In genomic region chr17:84362581-84363286, GRCm38 (mm10) we compare ENCODE assay signal across 10 mouse cellular contexts.
A peak's percentile ranks its signal among the peaks of the same experiment; 100 is the strongest.
DNase-seq lines count a peak whose midpoint lies in the region; ATAC-seq and TF ChIP-seq lines count a peak whose summit lies in the region.
"Had no signal": no experiment of that assay in that cellular context is flagged by ENCODE, and none has a peak within 500 bp of the region (broad histone marks: within the 10 kb centered on the region; RNA-seq: fewer than 3 reads in every experiment).

No protein-coding gene starts in this region.

- H3K9me3 ChIP-seq in heart, postnatal 0 days (replicated peaks; ENCODE audit: control insufficient read depth, low read length) = no peaks in the 10 kb centered on the region
- H3K9me3 ChIP-seq in midbrain, embryonic 12.5 days = no peaks in the 10 kb centered on the region
- no peaks in the 10 kb centered on the region for H3K9me3 ChIP-seq in midbrain, embryonic 11.5 days (ENCODE audit: control insufficient read depth, low read length)
- no peaks in the 10 kb centered on the region for H3K9me3 ChIP-seq in forebrain, embryonic 14.5 days (replicated peaks; ENCODE audit: control insufficient read depth, low read length)
- no peaks in the 10 kb centered on the region for H3K9me3 ChIP-seq in limb, embryonic 13.5 days
- H3K9me3 ChIP-seq: heart, embryonic 15.5 days had no signal

- no peak for DNase-seq in heart, postnatal 0 days (ENCODE audit: low spot score)
- no peak for DNase-seq in heart, postnatal 4 days
- DNase-seq in midbrain, embryonic 11.5 days (ENCODE audit: low spot score, missing footprints) = no peak
- DNase-seq in forebrain, embryonic 14.5 days (ENCODE audit: low spot score) = no peak
- no peak for DNase-seq in layer of hippocampus, adult 18-20 months (ENCODE audit: low spot score in 2 of 2)
- DNase-seq in layer of hippocampus, postnatal 25 days (ENCODE audit: extremely low spot score in 1 of 2, low spot score in 1 of 2) = no peak
- DNase-seq: cerebellum, postnatal 36 days had no signal

- no peaks in the 10 kb centered on the region for H3K27me3 ChIP-seq in heart, postnatal 0 days (ENCODE audit: control insufficient read depth, insufficient read depth, low read length)
- no peaks in the 10 kb centered on the region for H3K27me3 ChIP-seq in midbrain, embryonic 12.5 days
- no peaks in the 10 kb centered on the region for H3K27me3 ChIP-seq in midbrain, embryonic 11.5 days (ENCODE audit: control insufficient read depth, insufficient read depth, low read length)
- H3K27me3 ChIP-seq in forebrain, embryonic 14.5 days (replicated peaks; ENCODE audit: control insufficient read depth, insufficient read depth, low read length) = no peaks in the 10 kb centered on the region
- no peaks in the 10 kb centered on the region for H3K27me3 ChIP-seq in limb, embryonic 13.5 days
- H3K27me3 ChIP-seq: heart, embryonic 15.5 days had no signal

- H3K27ac ChIP-seq in heart, postnatal 0 days (ENCODE audit: low read depth) = peak overlapping the region; percentile 44
- H3K27ac ChIP-seq in midbrain, embryonic 12.5 days (replicated peaks) = peak overlapping the region; percentile 31; the same call in 1 of the 2 replicates
- no peak overlapping the region for H3K27ac ChIP-seq in midbrain, embryonic 11.5 days (ENCODE audit: low read depth, low read length)
- H3K27ac ChIP-seq in forebrain, embryonic 14.5 days (ENCODE audit: low read depth, low read length) = no peak overlapping the region
- peak overlapping the region; percentile 39; the same call in 1 of the 2 replicates for H3K27ac ChIP-seq in limb, embryonic 13.5 days

- H3K4me3 ChIP-seq in heart, postnatal 0 days (ENCODE audit: low read depth, low read length) = no peak overlapping the region
- no peak overlapping the region for H3K4me3 ChIP-seq in midbrain, embryonic 12.5 days
- H3K4me3 ChIP-seq in midbrain, embryonic 11.5 days (ENCODE audit: low read depth, low read length) = no peak overlapping the region
- no peak overlapping the region for H3K4me3 ChIP-seq in forebrain, embryonic 14.5 days (ENCODE audit: low read depth, low read length)
- no peak overlapping the region for H3K4me3 ChIP-seq in limb, embryonic 13.5 days
- H3K4me3 ChIP-seq: heart, embryonic 15.5 days had no signal

- no peak overlapping the region for H3K4me2 ChIP-seq in heart, postnatal 0 days (ENCODE audit: low read depth, low read length)
- no peak overlapping the region for H3K4me2 ChIP-seq in midbrain, embryonic 12.5 days (replicated peaks)
- H3K4me2 ChIP-seq in midbrain, embryonic 11.5 days = no peak overlapping the region
- H3K4me2 ChIP-seq in forebrain, embryonic 14.5 days (ENCODE audit: low read length) = no peak overlapping the region
- H3K4me2 ChIP-seq in limb, embryonic 13.5 days (replicated peaks) = no peak overlapping the region
- H3K4me2 ChIP-seq: heart, embryonic 15.5 days had no signal

- H3K4me1 ChIP-seq in heart, postnatal 0 days (ENCODE audit: control insufficient read depth, insufficient read depth) = peaks cover 10% of the 10 kb centered on the region
- H3K4me1 ChIP-seq in midbrain, embryonic 12.5 days = peaks cover 41% of the 10 kb centered on the region
- H3K4me1 ChIP-seq in midbrain, embryonic 11.5 days (ENCODE audit: control insufficient read depth, insufficient read depth, low read length) = peaks cover 8% of the 10 kb centered on the region; the same call in 1 of the 2 replicates
- peaks cover 31% of the 10 kb centered on the region for H3K4me1 ChIP-seq in forebrain, embryonic 14.5 days (ENCODE audit: control insufficient read depth, insufficient read depth, low read length)
- H3K4me1 ChIP-seq in limb, embryonic 13.5 days = peaks cover 50% of the 10 kb centered on the region

- no peak for TF ChIP-seq EP300 in heart, postnatal 0 days (IDR thresholded peaks at IDR 0.05; ENCODE audit: low read depth)

- ATAC-seq in heart, postnatal 0 days (ENCODE audit: insufficient read depth, low read depth) = no peak
- ATAC-seq in midbrain, embryonic 12.5 days (ENCODE audit: low FRiP score, low read depth) = no peak
- ATAC-seq in midbrain, embryonic 11.5 days (ENCODE audit: low FRiP score) = no peak
- 0 out of 2 replicates have a peak, but pooled peaks have one; percentile 6 for ATAC-seq in forebrain, embryonic 14.5 days
- ATAC-seq in limb, embryonic 13.5 days (ENCODE audit: low FRiP score, low read depth) = no peak

- H3K9ac ChIP-seq in heart, postnatal 0 days (replicated peaks; ENCODE audit: low read depth, low read length) = no peak overlapping the region
- no peak overlapping the region for H3K9ac ChIP-seq in midbrain, embryonic 12.5 days (replicated peaks)
- no peak overlapping the region for H3K9ac ChIP-seq in midbrain, embryonic 11.5 days (ENCODE audit: low read length)
- no peak overlapping the region for H3K9ac ChIP-seq in forebrain, embryonic 14.5 days (ENCODE audit: low read length)
- no peak overlapping the region for H3K9ac ChIP-seq in limb, embryonic 13.5 days
- H3K9ac ChIP-seq: heart, embryonic 15.5 days had no signal

- TF ChIP-seq CTCF in heart, postnatal 0 days (IDR thresholded peaks at IDR 0.05; ENCODE audit: low read depth) = no peak

- H3K36me3 ChIP-seq in heart, postnatal 0 days (replicated peaks; ENCODE audit: control insufficient read depth, insufficient read depth, low read length) = no peaks in the 10 kb centered on the region
- peaks cover 9% of the 10 kb centered on the region; the same call in 1 of the 2 replicates for H3K36me3 ChIP-seq in midbrain, embryonic 12.5 days
- no peaks in the 10 kb centered on the region for H3K36me3 ChIP-seq in midbrain, embryonic 11.5 days (ENCODE audit: control insufficient read depth, insufficient read depth, low read length)
- no peaks in the 10 kb centered on the region for H3K36me3 ChIP-seq in forebrain, embryonic 14.5 days (ENCODE audit: control insufficient read depth, insufficient read depth, low read length)
- H3K36me3 ChIP-seq in limb, embryonic 13.5 days = no peaks in the 10 kb centered on the region
- H3K36me3 ChIP-seq: heart, embryonic 15.5 days had no signal

- 87% methylated on average over 13 of the region's 13 CpGs for WGBS in heart, postnatal 0 days
- WGBS in midbrain, embryonic 12.5 days = 82% methylated on average over 13 of the region's 13 CpGs
- WGBS in midbrain, embryonic 11.5 days = 84% methylated on average over 13 of the region's 13 CpGs
- WGBS in forebrain, embryonic 14.5 days = 54% methylated on average over 13 of the region's 13 CpGs
- 78% methylated on average over 13 of the region's 13 CpGs for WGBS in limb, embryonic 13.5 days

Comparison
In these comparisons a context has a peak if more than half of its experiments do, and no peak if none do; other contexts are left out.
1. H3K27ac ChIP-seq: peak in heart, postnatal 0 days (single experiment), midbrain, embryonic 12.5 days (single experiment) and limb, embryonic 13.5 days (single experiment); none in midbrain, embryonic 11.5 days (single experiment) and forebrain, embryonic 14.5 days (single experiment).